Mouse (Mus musculus) urinary bladder, postnatal 0 days (tissue): ENCODE results near the gene Kcnh3. TPM values are rescaled to one million over a fixed set of nuclear protein-coding genes. Genes with fewer than 3 reads are reported as not detected.

Source experiments
- polyA plus RNA-seq: library from polyadenylated mRNA; unstranded; fragments of >200 nt; fragmentation: Nextera tagmentation; extraction: Ambion mirVana; gene quantifications from 2 replicates; pipeline ENCODE4 v1.2.1, GENCODE M21; 2015

The Kcnh3 gene
- 0.07 and 0.14 TPM in 2 replicates for polyA plus RNA-seq

DNA sequence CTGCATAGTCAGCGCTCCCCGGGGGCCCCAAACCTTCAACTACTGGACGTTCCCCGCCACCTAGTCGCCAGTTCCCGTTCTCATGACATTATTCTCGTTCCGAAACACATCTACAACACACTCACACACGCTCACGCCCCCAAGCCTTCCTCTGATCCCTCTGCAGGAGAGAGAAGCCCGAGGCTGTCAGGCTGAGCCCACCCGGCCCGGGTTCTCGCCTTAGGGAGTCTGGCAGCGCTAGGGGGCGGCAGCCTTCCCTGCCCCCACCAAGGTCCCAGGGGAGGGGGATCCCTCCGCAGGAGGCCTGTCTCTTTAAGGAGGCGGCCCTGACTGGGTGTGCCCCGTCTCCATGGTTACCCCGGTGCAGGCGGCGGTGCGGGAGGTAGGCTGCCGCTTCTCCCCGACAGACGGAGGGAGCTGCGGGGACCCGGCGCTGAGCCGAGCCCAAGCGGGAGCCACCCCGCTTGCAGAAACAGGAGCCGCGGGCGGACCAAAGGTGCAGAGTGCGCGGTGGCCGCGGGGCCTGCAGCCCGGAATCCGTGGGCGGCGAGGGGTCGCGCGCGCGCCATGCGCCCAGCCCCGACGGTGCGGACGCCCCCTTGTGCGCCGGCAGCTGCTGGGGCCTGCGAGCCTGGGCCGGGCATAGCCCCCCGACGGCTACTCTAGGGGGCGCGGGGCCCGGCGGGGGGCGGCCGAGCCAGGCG, at the start of gene Kcnh3:
Gene Kcnh3, plus strand, starts transcription at position 654 of the 704 bp plus-strand sequence.

DNA sequence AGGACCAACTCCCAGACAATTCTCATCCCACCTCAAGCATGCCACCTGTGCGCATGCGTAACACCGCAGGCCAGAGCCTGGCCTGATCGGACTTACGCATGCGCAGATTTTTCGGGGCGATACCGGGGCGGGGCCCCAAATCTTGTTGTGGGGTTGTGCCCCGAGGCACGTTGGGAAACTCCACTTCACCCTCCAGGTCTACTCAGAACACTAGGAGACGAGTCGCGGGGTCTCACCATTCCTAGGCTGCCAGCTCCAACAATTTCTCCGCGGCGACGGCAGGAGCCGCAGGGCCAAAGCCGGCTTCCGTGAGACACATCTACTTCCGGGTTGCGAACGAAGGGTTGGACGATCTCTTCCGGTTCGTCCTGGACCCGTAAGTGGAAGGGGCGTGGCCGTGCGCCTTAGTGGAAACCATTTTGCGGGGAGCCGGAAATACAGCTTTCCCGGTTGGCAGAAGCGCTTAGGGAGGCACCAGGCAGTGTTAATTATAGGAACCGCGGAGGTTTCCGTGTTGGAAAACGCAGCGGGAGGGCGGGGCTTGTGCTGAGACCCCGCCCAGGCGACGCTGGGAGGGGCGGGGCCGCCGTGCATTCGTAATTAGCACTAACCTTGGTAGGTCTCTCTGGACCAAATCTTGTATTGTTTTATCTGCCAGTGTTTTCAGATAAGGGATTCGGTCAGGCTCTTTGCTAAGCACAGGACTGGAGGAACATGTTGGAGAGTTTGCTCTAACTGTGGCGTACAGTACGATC, 27.1 kb downstream of the Kcnh3 start, which contains the start of gene Mcrs1:
Gene Mcrs1, minus strand, starts transcription at position 336 of the 755 bp plus-strand sequence.

Other genes starting within 250 kb of the Kcnh3 start
- 157 and 169 TPM in 2 replicates for gene Tuba1c, start 195.0 kb upstream of the Kcnh3 start, polyA plus RNA-seq
- 2.2 TPM in 2 replicates for gene Prph, start 169.7 kb upstream of the Kcnh3 start, polyA plus RNA-seq
- 4.6 and 6.8 TPM in 2 replicates for gene Troap, start 150.3 kb upstream of the Kcnh3 start, polyA plus RNA-seq
- not detected in 2 replicates for gene C1ql4, start 137.0 kb upstream of the Kcnh3 start, polyA plus RNA-seq
- 0.11 TPM in 1 of 2 replicates, not detected in the other for gene Dnajc22, start 131.7 kb upstream of the Kcnh3 start, polyA plus RNA-seq
- gene Spats2, start 98.9 kb upstream of the Kcnh3 start, polyA plus RNA-seq = 12.4 and 13.7 TPM in 2 replicates
- 57.6 and 61.7 TPM in 2 replicates for gene Mcrs1, start 27.1 kb downstream of the Kcnh3 start, polyA plus RNA-seq
- 19.4 and 20.4 TPM in 2 replicates for gene Prpf40b, start 70.2 kb downstream of the Kcnh3 start, polyA plus RNA-seq
- 0.16 TPM in 1 of 2 replicates, not detected in the other for gene Fam186b, start 71.0 kb downstream of the Kcnh3 start, polyA plus RNA-seq
- 8.5 and 8.6 TPM in 2 replicates for gene Fmnl3, start 145.6 kb downstream of the Kcnh3 start, polyA plus RNA-seq
- 351 and 354 TPM in 2 replicates for gene Tmbim6, start 168.0 kb downstream of the Kcnh3 start, polyA plus RNA-seq
- 2.8 and 3.2 TPM in 2 replicates for gene Nckap5l, start 232.9 kb downstream of the Kcnh3 start, polyA plus RNA-seq
- 8.4 and 8.5 TPM in 2 replicates for gene Bcdin3d, start 249.9 kb downstream of the Kcnh3 start, polyA plus RNA-seq